Mouse (Mus musculus) embryonic stem cell, embryonic (primary cell): ENCODE measurements around the gene Irak2.
"Not testable (repeated sequence)": the region's sequence is repeated elsewhere in the genome, so short reads cannot be mapped to it uniquely, and the experiment has no call there.

Experiments used
- CTCF ChIA-PET, 4 experiments: fragments of 300-600 bp in 2 of 4; fragments of 350-600 bp in 2 of 4; sonication (Branson Sonifier 250); formaldehyde crosslinking; loops; one replicate each; lab custom pipeline; 2022; ENCODE audit warnings: inconsistent platforms in 2 of 4; lab: Charles Lee
- POLR2A ChIA-PET, 4 experiments: fragments of 300-600 bp in 2 of 4; fragments of 350-600 bp in 2 of 4; sonication (Branson Sonifier 250); formaldehyde crosslinking; loops; one replicate each; lab custom pipeline; 2022; ENCODE audit warnings: antibody characterized with exemption in 4 of 4, inconsistent platforms in 1 of 4; lab: Charles Lee

Gene Irak2

DNA sequence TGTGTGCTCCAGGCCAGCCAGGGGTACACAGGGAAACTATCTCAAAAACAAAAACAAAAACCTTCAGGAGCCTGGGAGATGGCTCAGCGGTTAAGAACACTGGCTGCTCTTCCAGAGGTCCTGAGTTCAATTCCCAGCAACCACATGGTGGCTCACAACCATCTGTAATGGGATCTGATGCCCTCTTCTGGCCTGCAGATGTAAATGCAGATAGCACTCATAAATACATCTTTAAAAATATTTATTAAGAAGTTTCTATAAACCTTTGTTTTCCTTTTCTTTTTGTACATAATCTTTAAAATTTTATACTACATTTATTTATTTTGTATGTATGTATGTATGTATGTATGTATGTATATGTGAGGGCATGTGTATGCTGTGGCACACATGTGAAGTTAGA lies 33.8 kb downstream of the Irak2 start:
- POLR2A ChIA-PET: not testable (repeated sequence)
- CTCF ChIA-PET: interaction anchor here in 1 of 4 experiments (1.2 to 1.8 kb wide), 2 partner anchors 10 to 34 kb away, joined by 3 to 11 read pairs; partner anchors contain the start of gene Irak2

DNA sequence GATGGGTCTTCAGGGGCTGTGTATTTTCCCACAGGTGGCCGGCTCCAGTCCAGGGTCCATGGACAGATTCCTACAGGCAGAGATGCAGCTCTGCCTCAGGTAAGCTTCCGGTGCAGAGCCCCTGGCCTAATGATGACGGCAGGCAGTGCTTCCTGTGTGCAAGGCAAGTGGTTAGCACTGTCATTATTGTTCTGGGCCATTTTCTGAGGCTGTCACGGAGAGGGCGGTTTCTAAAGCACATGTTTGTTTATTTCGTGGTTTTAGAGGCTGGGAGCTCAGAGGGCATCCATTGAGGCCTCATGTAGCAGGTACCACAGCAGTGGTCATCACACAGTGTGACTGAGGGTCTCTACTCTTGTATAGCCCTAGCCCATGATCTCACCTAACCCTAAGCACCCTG lies 34.7 kb downstream of the Irak2 start:
- CTCF ChIA-PET: interaction anchor here in 2 of 4 experiments (0.5 to 2.4 kb wide), 6 partner anchors 9 to 79 kb away, joined by 3 to 10 read pairs (median 4); partner anchors contain the start of gene Irak2 (in 1 of the 2)
- POLR2A ChIA-PET: interaction anchor here (0.6 to 7.2 kb wide), 16 partner anchors 10 to 291 kb away, joined by 3 to 37 read pairs (median 4); partner anchors contain the start of genes Irak2 (in 2 of the 4) and Tatdn2 (in 2 of the 4)

DNA sequence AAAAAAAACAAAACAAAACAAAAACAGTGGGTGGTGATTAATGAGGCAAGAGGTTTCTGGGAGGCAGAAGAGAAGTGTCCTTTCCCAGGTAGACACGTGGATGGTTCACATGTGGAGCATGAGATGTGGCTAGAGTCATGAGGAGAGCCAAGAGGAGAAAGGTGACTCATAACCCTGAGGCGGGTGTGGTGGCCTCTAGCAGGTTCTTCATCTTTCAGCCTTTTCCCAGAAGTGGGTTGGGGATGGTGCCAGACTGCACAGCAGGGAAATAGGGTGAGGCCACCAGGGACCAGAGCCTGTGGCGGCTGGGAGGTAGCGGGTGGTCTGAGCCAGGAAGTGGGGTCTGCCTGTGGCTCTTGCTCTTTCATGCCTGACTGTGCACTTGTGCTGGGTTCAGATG lies 37.0 kb downstream of the Irak2 start:
- POLR2A ChIA-PET: interaction anchor here (0.6 to 7.2 kb wide), 19 partner anchors 7 to 260 kb away, joined by 3 to 37 read pairs (median 5); partner anchors contain the start of genes Tatdn2 (in 3 of the 4), Irak2 (in 2 of the 4) and Fancd2os (in 1 of the 4)
- CTCF ChIA-PET: interaction anchor here in 3 of 4 experiments (0.7 to 2.6 kb wide), 6 partner anchors 11 to 37 kb away, joined by 3 to 13 read pairs (median 3); partner anchors contain the start of gene Irak2 (in 2 of the 3)

DNA sequence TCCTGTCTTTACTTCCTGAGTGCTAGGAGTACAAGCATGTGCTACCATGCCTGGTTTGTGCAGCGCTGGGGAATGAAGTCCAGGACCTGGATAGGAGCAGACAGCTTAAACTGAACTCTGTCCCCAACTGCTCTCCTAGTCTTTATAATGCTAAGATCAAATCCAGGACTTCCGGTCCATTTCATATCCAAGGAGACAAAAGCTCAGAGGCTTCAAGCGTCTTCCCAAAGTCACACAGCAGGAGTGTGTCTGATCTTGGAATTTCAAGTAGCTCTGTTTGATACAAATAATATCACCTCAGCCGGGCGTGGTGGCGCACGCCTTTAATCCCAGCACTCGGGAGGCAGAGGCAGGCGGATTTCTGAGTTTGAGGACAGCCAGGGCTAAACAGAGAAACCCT lies 37.7 kb downstream of the Irak2 start:
- ChIA-PET CTCF (interaction anchor here in 3 of 4 experiments (0.7 to 2.6 kb wide), 5 partner anchors 10 to 38 kb away, joined by 3 to 13 read pairs (median 4); partner anchors contain the start of gene Irak2 (in 2 of the 3)), POLR2A (interaction anchor here in 3 of 4 experiments (0.6 to 7.2 kb wide), 24 partner anchors 8 to 638 kb away, joined by 3 to 37 read pairs (median 6); partner anchors contain the start of genes Tatdn2 (in 3 of the 3), Fancd2os (in 1 of the 3) and Irak2 (in 1 of the 3))

DNA sequence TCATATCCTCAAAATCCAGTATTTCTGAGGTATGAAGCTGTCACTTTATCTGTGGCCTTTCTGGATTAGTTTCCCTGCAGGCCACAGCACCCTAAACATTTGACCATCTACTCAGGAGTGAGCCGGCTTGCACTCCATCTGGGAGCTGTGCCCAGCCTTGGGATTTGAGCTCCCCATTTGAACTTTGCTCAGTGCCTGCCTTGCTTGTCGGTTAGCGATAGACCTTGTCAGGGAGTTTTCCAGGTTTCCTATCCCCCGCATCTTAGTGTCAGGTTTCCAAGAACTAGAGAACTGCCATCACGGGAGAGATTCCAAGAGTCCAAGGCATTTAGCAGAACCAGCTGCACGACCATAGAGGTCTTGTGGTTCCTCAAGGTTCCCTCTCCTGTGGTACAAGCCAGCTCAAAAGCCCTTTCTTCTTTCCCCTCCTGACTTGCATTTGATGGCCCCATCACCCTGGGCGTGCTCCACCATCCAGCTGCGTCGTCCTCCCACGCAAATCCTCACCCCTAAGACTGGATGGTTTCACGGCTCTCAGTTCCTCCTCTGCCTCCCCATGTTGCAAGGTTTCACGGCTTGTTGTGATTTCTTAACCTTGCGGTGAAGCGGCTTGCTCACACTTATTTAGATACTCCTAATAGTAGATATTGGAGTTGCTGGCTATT lies 38.9 kb downstream of the Irak2 start:
- ChIA-PET CTCF (interaction anchor here in 2 of 4 experiments (0.9 to 2.6 kb wide), 3 partner anchors 37 to 39 kb away, joined by 4 to 13 read pairs (median 6); partner anchors contain the start of gene Irak2 (in 2 of the 2)), POLR2A (interaction anchor here (0.6 to 7.2 kb wide), 27 partner anchors 10 to 236 kb away, joined by 3 to 37 read pairs (median 4); partner anchors contain the start of genes Tatdn2 (in 3 of the 4), Irak2 (in 2 of the 4) and Fancd2os (in 1 of the 4))

DNA sequence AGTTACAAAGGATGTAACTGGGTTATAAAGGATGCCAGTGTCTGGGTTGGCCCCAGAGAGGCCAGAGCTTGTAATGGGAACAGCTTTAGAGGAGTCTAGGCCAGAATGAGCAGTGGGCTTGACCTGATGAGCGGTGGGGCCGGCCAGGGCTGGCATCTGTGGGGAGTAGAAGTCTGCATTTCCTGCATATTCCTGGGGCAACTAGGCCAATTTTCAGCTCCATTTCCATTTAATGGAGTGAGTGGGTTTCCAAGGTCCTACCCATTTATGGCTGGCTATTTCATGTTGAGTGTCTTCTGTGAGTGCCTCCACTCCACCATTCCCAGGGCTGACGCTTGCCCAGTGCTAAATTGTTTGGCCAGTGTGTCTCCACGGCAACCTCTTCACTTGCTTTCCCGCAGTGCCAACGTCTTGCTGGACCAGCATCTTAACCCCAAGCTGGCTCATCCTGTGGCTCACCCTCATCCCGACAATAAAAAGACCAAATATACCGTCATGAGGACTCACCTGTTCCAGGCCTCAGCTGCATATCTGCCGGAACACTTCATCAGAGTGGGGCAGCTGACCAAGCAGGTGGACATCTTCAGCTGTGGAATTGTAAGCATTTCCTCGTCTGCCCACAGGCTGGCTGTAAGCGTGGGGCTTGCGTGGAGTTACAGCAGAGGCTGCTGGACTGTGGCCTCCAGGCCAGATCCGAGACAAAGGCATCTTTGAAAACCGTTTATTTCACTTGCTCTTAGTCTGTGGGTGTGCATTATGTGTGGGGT lies 40.2 kb downstream of the Irak2 start:
- ChIA-PET CTCF (interaction anchor here in 3 of 4 experiments (0.6 to 1.1 kb wide), 5 partner anchors 12 to 305 kb away, joined by 3 to 6 read pairs (median 4); partner anchors contain the start of genes Irak2 (in 1 of the 3) and Tatdn2 (in 1 of the 3)), POLR2A (interaction anchor here in 3 of 4 experiments (0.6 to 7.2 kb wide), 17 partner anchors 8 to 237 kb away, joined by 3 to 37 read pairs (median 5); partner anchors contain the start of genes Tatdn2 (in 3 of the 3), Irak2 (in 1 of the 3) and Jagn1 (in 1 of the 3))

DNA sequence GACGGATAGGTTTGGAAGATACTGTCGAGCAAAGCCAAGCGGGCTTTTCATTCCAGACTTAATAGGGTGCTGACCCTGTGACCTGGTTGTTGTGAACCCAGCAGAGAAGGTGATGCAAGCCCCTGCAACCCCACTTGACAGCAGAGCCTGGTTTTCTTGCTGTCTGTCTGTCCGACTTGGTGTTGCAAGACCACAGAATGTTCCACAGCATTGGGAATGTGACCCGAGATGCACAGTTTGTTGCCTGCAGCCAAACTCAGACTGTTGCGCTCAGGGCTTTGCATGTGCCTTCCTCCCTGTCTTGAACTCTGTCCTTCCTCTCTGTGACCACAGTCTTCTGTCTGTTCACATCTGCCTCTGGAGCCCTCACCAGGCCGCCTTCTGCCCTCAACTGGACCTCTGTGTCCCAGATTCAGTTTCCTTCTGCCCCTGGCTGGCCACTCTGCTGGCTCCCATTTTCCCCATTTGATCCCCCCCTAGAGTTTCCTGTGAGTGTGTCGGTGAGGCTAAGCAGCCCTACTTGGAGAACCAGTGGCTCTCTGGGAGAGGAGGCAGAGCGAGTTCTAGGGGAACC lies 41.8 kb downstream of the Irak2 start:
- ChIA-PET CTCF (no interaction called here), POLR2A (interaction anchor here in 3 of 4 experiments (0.6 to 4.6 kb wide), 5 partner anchors 10 to 68 kb away, joined by 3 to 31 read pairs (median 13); partner anchors contain the start of gene Tatdn2 (in 1 of the 3))

DNA sequence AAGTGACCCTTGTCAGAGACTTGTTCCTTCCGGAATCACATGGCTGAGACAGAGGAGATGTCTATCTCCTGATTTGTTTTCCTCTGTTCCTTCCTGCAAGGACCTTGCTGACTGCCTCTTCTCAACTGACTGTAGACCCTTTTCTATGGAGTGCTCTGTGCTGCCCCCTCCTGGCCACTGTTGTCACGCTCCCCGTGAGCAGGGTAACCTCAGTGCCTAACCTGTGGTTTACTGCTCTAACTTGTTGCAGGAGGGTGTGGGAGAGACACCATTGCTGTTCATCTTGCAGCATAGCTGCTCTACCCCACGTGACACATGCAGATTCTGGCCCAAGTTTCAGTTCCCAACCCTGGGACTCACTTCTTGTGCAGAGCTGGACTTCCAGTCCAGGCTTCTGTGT lies 43.0 kb downstream of the Irak2 start:
- ChIA-PET POLR2A (interaction anchor here in 3 of 4 experiments (0.6 to 4.6 kb wide), 13 partner anchors 9 to 334 kb away, joined by 3 to 37 read pairs (median 5); partner anchors contain the start of genes Tatdn2 (in 2 of the 3) and Irak2 (in 1 of the 3)), CTCF (interaction anchor here in 3 of 4 experiments (0.6 to 2.2 kb wide), 12 partner anchors 8 to 73 kb away, joined by 3 to 9 read pairs (median 4); partner anchors contain the start of genes Tatdn2 (in 3 of the 3) and Irak2 (in 2 of the 3))

DNA sequence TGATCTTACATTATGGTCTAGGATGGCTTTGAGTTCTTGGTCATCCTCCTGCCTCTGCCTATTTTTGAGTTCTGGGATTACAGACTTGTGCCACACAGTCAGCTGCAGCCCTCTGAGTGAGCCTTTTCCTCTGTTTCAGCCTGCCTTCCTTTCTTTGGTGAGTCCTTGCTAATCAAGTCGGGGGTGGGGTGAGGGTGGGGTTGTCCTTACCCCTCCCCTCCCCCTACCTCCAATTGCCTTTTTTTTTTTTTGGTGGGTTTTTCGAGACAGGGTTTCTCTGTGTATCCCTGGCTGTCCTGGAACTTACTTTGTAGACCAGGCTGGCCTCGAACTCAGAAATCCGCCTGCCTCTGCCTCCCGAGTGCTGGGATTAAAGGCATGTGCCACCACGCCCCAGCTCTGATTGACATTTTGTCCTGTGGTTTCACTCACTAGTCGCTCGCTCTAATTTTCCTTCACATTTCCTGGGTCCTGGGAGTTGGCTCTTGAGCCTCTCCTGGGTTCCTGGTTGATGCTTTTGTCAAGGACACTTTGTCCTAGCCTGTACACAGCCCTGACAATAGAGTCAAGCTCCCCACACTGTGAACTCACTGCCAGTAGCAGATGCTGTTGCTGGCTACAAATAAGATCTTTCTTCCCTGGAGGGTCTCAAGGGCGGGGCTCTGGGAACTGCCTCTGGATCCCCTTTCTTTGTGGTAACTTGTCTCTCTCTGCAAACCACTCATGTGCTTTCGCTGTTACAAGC lies 45.0 kb downstream of the Irak2 start:
- ChIA-PET POLR2A (interaction anchor here (0.5 to 4.6 kb wide), 22 partner anchors 10 to 315 kb away, joined by 3 to 37 read pairs (median 4); partner anchors contain the start of genes Tatdn2 (in 4 of the 4) and Irak2 (in 1 of the 4)), CTCF (interaction anchor here (0.6 to 2.5 kb wide), 8 partner anchors 13 to 78 kb away, joined by 3 to 9 read pairs (median 4); partner anchors contain the start of genes Irak2 (in 2 of the 4) and Tatdn2 (in 2 of the 4))

DNA sequence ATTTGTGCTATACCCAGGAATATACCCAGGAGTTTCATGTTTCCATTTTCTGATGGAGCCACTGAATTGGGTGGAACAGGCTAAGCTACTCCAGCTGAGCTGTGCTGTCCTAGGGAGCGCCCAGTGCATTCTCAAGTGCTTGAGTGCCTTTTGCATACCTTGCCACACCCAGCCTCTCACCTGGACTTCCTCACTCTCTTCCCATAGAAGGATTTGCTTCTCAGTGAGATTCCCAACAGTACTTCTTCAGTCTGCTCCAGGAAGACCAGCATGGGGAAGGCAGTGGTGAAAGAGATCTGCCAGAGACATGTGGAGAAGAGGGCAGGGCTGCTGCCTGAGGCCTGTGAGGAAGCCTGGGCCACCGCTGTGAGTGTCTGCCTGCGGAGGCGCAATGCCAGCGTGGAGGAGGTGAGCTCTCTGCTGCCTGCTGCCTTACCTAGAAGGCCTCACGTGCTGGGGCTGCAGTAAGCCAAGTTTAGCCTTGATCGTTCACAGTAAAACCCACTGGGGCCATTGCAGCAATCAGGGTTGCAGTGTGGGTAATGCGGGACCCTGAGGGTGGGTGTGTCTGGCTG lies 48.4 kb downstream of the Irak2 start:
- POLR2A ChIA-PET: interaction anchor here (0.6 to 2.8 kb wide), 11 partner anchors 9 to 57 kb away, joined by 3 to 21 read pairs (median 4); partner anchors contain the start of gene Tatdn2 (in 3 of the 4)
- CTCF ChIA-PET: interaction anchor here in 3 of 4 experiments (0.7 to 1.7 kb wide), 3 partner anchors 10 to 48 kb away, joined by 3 to 8 read pairs (median 3); partner anchors contain the start of genes Irak2 (in 1 of the 3) and Tatdn2 (in 1 of the 3)

DNA sequence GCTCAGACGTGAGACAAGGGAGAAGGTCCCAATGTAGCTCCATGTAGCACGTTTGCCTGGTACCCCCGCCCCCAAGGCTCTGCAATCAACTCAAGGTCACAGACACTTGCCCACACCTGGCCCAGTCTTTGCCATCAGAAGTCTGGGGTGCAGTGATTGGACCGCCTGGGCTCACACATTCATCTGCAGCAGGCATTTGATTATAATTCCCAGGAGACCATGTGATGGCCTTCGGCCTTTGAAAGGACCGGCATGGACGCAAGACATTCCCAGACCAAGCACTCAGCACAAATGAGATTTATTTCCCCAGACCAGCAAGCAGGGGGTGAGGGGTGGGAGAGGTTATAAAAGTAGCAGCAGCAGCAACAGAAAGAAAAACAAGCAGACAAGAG lies 51.7 kb downstream of the Irak2 start:
- ChIA-PET POLR2A (interaction anchor here in 3 of 4 experiments (0.5 to 3.2 kb wide), 27 partner anchors 8 to 1387 kb away, joined by 3 to 28 read pairs (median 3); partner anchors contain the start of gene Sec13 (in 1 of the 3)), CTCF (interaction anchor here in 2 of 4 experiments (0.6 to 1.5 kb wide), 7 partner anchors 8 to 443 kb away, joined by 3 to 8 read pairs (median 5); partner anchors contain the start of gene Irak2 (in 2 of the 2))

DNA sequence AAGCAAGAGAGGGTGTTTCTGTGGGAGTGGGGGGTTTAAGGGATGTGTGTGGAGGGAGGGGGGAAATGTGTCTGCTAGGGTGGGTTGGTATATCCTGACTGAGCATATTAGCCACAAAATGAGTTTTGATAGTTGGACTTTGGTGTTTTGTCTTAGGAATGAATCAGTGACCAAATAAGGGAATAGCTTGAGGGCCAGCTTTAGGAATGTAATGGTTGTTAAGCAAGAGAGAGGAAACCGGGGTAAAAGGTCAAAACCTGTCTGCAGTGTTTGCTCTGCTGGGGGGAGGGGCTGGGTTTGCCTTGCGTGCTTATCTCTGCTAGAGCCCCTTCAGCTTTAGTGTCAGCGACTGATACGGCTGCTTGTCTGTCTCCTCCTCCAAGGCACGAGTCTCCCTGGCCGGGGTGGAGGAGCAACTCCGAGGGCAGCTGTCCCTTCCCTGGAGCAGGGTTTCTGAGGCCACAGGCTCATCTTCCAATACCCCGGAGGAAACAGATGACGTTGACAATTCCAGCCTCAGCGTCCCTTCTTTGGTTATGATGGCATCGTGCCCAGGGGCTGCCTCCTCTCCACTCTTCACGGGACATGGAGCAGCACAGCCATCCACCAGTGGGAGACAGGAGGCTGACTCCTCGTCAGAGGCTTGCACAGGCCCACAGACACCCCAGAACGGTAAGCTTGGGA lies 52.3 kb downstream of the Irak2 start:
- CTCF ChIA-PET: interaction anchor here (0.6 to 1.5 kb wide), 9 partner anchors 9 to 444 kb away, joined by 3 to 10 read pairs (median 5); partner anchors contain the start of gene Irak2 (in 2 of the 4)
- POLR2A ChIA-PET: interaction anchor here in 3 of 4 experiments (0.5 to 3.2 kb wide), 27 partner anchors 9 to 1386 kb away, joined by 3 to 28 read pairs (median 3); partner anchors contain the start of genes Rpusd3 (in 1 of the 3) and Sec13 (in 1 of the 3)

DNA sequence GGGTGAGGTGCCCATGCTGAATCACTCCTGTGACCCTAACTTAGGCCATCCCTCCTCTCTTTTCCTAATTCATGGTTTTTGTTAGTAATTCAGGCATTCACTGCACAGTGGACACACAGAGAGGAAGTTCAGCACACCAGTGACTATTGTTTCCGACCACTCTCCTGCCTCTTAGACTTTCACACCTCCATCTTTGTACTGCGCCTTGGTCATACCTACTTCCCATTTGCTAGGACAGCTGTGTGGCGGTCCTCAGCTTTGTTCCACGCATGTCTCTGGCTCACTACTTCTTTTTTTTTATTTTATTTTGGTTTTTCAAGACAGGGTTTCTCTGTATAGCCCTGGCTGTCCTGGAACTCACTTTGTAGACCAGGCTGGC lies 52.8 kb downstream of the Irak2 start:
- CTCF ChIA-PET: interaction anchor here (0.6 to 1.5 kb wide), 5 partner anchors 9 to 444 kb away, joined by 3 to 10 read pairs (median 5); partner anchors contain the start of gene Irak2 (in 1 of the 4)
- POLR2A ChIA-PET: interaction anchor here in 3 of 4 experiments (0.5 to 3.2 kb wide), 16 partner anchors 9 to 615 kb away, joined by 3 to 28 read pairs (median 4); partner anchors contain the start of genes Rpusd3 (in 1 of the 3) and Sec13 (in 1 of the 3)

DNA sequence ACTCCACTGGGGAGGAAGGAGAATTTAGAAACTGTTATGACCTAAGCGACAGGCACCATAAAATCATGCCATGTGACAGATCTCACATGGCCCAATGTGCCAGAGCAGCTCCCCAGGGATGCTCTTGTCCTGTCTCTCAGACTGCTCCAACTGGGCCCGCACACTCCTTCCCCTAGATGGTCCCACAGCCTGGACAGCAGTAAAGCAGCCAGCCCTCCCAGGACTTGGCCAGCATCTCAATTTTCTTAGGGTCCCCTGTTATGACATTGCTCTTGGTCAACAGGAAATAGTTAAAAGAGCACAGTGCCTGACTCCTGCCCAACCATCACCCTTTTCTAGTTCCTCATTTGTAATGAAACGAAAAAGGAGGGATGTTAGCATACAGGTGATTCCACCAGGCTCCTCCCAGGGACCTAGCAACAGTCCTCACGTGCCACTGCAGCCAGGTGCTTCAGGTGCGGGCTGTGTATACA lies 54.4 kb downstream of the Irak2 start:
- POLR2A ChIA-PET: interaction anchor here in 2 of 4 experiments (0.7 to 2.0 kb wide), 5 partner anchors 9 to 317 kb away, joined by 3 to 8 read pairs (median 3); no protein-coding TSS in a partner anchor
- CTCF ChIA-PET: interaction anchor here in 2 of 4 experiments (0.6 kb wide), 2 partner anchors 83 to 312 kb away, joined by 4 to 7 read pairs; no protein-coding TSS in a partner anchor
